Mouse (Mus musculus) naive thymus-derived CD4-positive, alpha-beta T cell, adult 2 months (primary cell): Measurements from ENCODE around the gene Vps13c.

Source experiments
- DNase-seq: peaks from one replicate; pipeline ENCODE4 v3.0.0-alpha.2; 2011; ENCODE audit warnings: low read depth

The Vps13c gene

DNA sequence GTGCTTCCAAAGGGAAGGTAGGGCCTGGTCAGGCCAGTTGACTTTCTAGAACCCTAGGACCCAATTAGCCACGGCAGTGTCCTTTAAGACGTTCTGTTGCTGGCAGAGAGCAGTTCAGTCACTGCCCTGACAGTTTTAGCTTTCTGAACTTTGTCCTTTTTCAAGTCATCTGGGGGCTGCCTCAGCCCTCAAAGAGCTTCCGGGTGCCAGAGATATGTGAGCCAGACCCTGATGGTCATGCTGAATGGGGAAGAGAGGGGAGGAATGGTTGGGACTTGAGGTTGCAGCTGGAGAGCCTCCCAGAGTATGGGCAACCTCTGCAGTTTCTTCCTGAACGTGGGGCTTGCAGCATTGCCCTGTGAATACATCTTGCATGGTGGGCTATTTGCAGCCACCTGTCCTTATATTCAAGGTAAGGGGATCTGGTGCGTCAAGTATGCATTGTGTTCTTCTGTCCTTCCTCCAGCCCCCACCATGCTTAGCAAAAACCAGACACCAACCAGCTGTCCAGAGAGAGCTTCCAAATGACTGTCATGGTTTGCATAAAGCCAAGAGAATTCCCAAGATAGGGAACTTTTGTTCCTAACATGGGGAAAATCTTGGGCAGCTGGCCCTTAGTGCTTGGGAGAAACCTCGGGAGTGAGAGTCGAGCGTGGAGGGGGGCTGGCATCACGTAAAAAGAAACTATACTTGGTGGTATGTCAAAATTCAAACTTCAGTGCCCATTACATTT is 182.3 kb downstream of the Vps13c start:
- no peak for DNase-seq

DNA sequence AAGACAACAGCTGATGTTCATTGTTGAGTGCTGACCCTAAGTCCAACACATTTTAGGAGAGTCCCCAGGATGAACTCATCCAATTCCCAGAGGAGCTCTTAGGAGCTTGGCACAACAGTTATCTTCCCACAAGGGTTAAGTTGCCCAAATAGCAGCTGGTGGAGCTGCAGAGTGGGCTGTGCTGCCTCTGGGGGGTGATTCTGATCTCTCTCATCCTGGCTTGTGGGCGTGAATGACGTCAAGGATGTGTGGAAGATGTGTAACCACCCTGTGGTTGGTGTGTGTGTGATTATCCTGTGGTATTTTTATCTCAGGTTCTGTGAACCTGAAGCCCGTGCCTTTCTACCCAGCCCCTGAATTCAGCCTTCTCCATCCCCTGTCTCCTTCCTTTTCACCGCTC is 188.4 kb downstream of the Vps13c start:
- no peak for DNase-seq

DNA sequence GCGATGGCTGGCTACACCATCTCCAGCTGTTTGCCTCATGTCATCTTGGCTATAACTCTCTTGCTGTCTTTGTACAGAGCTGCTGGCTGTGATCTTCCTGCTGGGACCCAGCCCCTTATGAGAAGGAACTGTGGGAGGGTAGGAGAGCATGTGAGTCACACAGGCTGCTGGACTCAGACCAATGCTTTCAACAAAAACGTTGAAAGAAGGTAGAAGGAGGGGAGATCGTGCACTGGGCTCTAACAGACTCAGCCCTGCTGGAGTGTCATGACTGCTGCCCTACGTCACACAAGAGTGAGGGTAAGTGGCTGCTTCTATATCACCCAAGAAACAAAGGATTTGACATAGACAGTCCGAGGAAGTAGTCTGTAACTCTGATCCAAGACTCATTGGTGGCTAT is 193.6 kb downstream of the Vps13c start:
- DNase-seq = no peak
